Mouse (Mus musculus) midbrain, embryonic 14.5 days (tissue): ENCODE data around the gene Scube1. TPM values are rescaled to one million over a fixed set of nuclear protein-coding genes. Genes with fewer than 3 reads are reported as not detected.
A peak's percentile ranks its signal among the peaks of the same experiment; 100 is the strongest.

Experiments
- ATAC-seq: fragments of 200-750 bp; cut with Nextera tagmentation; 2 replicates; pipeline ENCODE4 v1.8.0; 2017; ENCODE audit warnings: moderate number of reproducible peaks, moderate library complexity; ENCODE audit not compliant: low FRiP score, low TSS enrichment
- DNase-seq: peaks from one replicate; pipeline ENCODE4 v3.0.0-alpha.2; 2015
- H3K27ac ChIP-seq: fragments of 300-500 bp; sonication (generic); replicated peaks from 2 replicates; pipeline ENCODE4 v1.5.1; 2014; ENCODE audit warnings: mild to moderate bottlenecking, low read depth, low read length, moderate library complexity
- H3K27me3 ChIP-seq: fragments of 300-500 bp; sonication (generic); 2 replicates; pipeline ENCODE4 v1.6.1; 2014; ENCODE audit warnings: low read length, control low read depth, mixed read lengths; ENCODE audit not compliant: control insufficient read depth, insufficient read depth
- H3K36me3 ChIP-seq: fragments of 300-500 bp; sonication (generic); 2 replicates; pipeline ENCODE4 v1.6.1; 2014; ENCODE audit warnings: low read length, control low read depth; ENCODE audit not compliant: control insufficient read depth, insufficient read depth
- H3K4me1 ChIP-seq: fragments of 300-500 bp; sonication (generic); 2 replicates; pipeline ENCODE4 v1.6.1; 2014; ENCODE audit warnings: mild to moderate bottlenecking, antibody characterized with exemption, low read length, control low read depth; ENCODE audit not compliant: control insufficient read depth, insufficient read depth
- H3K4me2 ChIP-seq: fragments of 300-500 bp; sonication (generic); 2 replicates; pipeline ENCODE4 v1.6.1; 2014; ENCODE audit warnings: mild to moderate bottlenecking, low read length, moderate library complexity
- H3K4me3 ChIP-seq: fragments of 300-500 bp; sonication (generic); replicated peaks from 2 replicates; pipeline ENCODE4 v1.5.1; 2014; ENCODE audit warnings: low read depth, low read length
- H3K9ac ChIP-seq: fragments of 300-500 bp; sonication (generic); replicated peaks from 2 replicates; pipeline ENCODE4 v1.6.1; 2014; ENCODE audit warnings: mild to moderate bottlenecking, low read length, moderate library complexity
- H3K9me3 ChIP-seq: fragments of 300-500 bp; sonication (generic); 2 replicates; pipeline ENCODE4 v1.6.1; 2016; ENCODE audit warnings: low read length, control low read depth, mixed read lengths; ENCODE audit not compliant: control insufficient read depth
- WGBS: fragments of 180-500 bp; shearing (Covaris S2); extraction: QIAGEN DNeasy Blood & Tissue Kit; methylation state at CpG from one replicate; pipeline ENCODE4 v1.1.7; 2014; 5-methylcytosine and 5-hydroxymethylcytosine counted together
- polyA plus RNA-seq: library from polyadenylated mRNA; unstranded; fragments of >200 nt; fragmentation: Nextera tagmentation; extraction: Ambion mirVana; gene quantifications from 2 replicates; pipeline ENCODE4 v1.2.1, GENCODE M21; 2014

The Scube1 gene
- polyA plus RNA-seq, 1 experiment from 2014 or later = 13.5 TPM

- H3K27ac ChIP-seq = no peak overlapping the region
- no peaks in the 10 kb centered on the region for H3K36me3 ChIP-seq
- DNase-seq (peak; percentile 84), ATAC-seq (no peak)
- no peaks in the 10 kb centered on the region for H3K27me3 ChIP-seq
- WGBS = 26% methylated on average over 9 of the region's 9 CpGs
- no peak overlapping the region for H3K4me2 ChIP-seq
- no peaks in the 10 kb centered on the region for H3K4me1 ChIP-seq
- no peaks in the 10 kb centered on the region for H3K9me3 ChIP-seq
- no peak overlapping the region for H3K4me3 ChIP-seq
- no peak overlapping the region for H3K9ac ChIP-seq
Measured at GRCm38 (mm10) chr15:83756742-83757141, 31.9 kb upstream of the Scube1 start.

GRCm38 (mm10) chr15:83749436-83749835 is 24.6 kb upstream of the Scube1 start:
- Histone ChIP-seq H3K27me3 (no peaks in the 10 kb centered on the region), H3K4me3 (no peak overlapping the region), H3K9me3 (no peaks in the 10 kb centered on the region), H3K9ac (no peak overlapping the region), H3K4me2 (no peak overlapping the region), H3K36me3 (no peaks in the 10 kb centered on the region), H3K27ac (no peak overlapping the region), H3K4me1 (no peaks in the 10 kb centered on the region)
- WGBS = 51% methylated on average over 9 of the region's 9 CpGs
- DNase-seq = no peak
- ATAC-seq = no peak

- no peak for ATAC-seq
- H3K4me1 ChIP-seq = no peaks in the 10 kb centered on the region
- WGBS = 80% methylated on average over 6 of the region's 6 CpGs
Measured at GRCm38 (mm10) chr15:83748986-83749385, 24.2 kb upstream of the Scube1 start.

GRCm38 (mm10) chr15:83746311-83746710 is 21.5 kb upstream of the Scube1 start:
- Histone ChIP-seq H3K27me3 (no peaks in the 10 kb centered on the region), H3K4me1 (peaks cover under 1% of the 10 kb centered on the region; the same call in 1 of the 2 replicates), H3K9ac (no peak overlapping the region), H3K9me3 (no peaks in the 10 kb centered on the region), H3K4me2 (no peak overlapping the region), H3K36me3 (no peaks in the 10 kb centered on the region), H3K27ac (no peak overlapping the region), H3K4me3 (no peak overlapping the region)
- WGBS = 75% methylated on average over 16 of the region's 16 CpGs
- DNase-seq (no peak), ATAC-seq (no peak)

More at GRCm38 (mm10) chr15:83748986-83749385, 24.2 kb upstream of the Scube1 start:
- H3K27me3 ChIP-seq = no peaks in the 10 kb centered on the region
- no peaks in the 10 kb centered on the region for H3K36me3 ChIP-seq
- no peak overlapping the region for H3K9ac ChIP-seq
- DNase-seq = no peak
- H3K4me3 ChIP-seq = no peak overlapping the region
- H3K9me3 ChIP-seq = no peaks in the 10 kb centered on the region
- H3K27ac ChIP-seq = no peak overlapping the region
- H3K4me2 ChIP-seq = no peak overlapping the region

- peaks cover 4% of the 10 kb centered on the region; the same call in 1 of the 2 replicates for H3K4me1 ChIP-seq
- no peak overlapping the region for H3K4me3 ChIP-seq
- H3K27ac ChIP-seq = no peak overlapping the region
- no peaks in the 10 kb centered on the region for H3K27me3 ChIP-seq
- DNase-seq (no peak), ATAC-seq (no peak)
- WGBS = 96% methylated on average over 1 of the region's 1 CpGs
- no peak overlapping the region for H3K9ac ChIP-seq
- H3K4me2 ChIP-seq = no peak overlapping the region
- no peaks in the 10 kb centered on the region for H3K9me3 ChIP-seq
- no peaks in the 10 kb centered on the region for H3K36me3 ChIP-seq
Measured at GRCm38 (mm10) chr15:83742018-83742417, 17.2 kb upstream of the Scube1 start.

- no peak overlapping the region for H3K4me3 ChIP-seq
- ATAC-seq (no peak), DNase-seq (peak; percentile 55)
- H3K4me2 ChIP-seq = no peak overlapping the region
- H3K9me3 ChIP-seq = no peaks in the 10 kb centered on the region
- H3K27me3 ChIP-seq = no peaks in the 10 kb centered on the region
- no peak overlapping the region for H3K9ac ChIP-seq
- no peak overlapping the region for H3K27ac ChIP-seq
- 23% methylated on average over 21 of the region's 21 CpGs for WGBS
- peaks cover 4% of the 10 kb centered on the region; the same call in 1 of the 2 replicates for H3K4me1 ChIP-seq
- no peaks in the 10 kb centered on the region for H3K36me3 ChIP-seq
Measured at GRCm38 (mm10) chr15:83740676-83741422, 16.0 kb upstream of the Scube1 start.

- no peak overlapping the region; the same call in 1 of the 2 replicates for H3K9ac ChIP-seq
- H3K4me1 ChIP-seq = peaks cover 15% of the 10 kb centered on the region
- no peak overlapping the region for H3K4me3 ChIP-seq
- DNase-seq = peak; percentile 78
- no peak for ATAC-seq
- no peak overlapping the region for H3K4me2 ChIP-seq
- H3K27ac ChIP-seq = no peak overlapping the region
- no peaks in the 10 kb centered on the region for H3K36me3 ChIP-seq
- 8% methylated on average over 3 of the region's 3 CpGs for WGBS
- no peaks in the 10 kb centered on the region for H3K9me3 ChIP-seq
- no peaks in the 10 kb centered on the region for H3K27me3 ChIP-seq
Measured at GRCm38 (mm10) chr15:83727626-83728025, 2.8 kb upstream of the Scube1 start.

- ATAC-seq = no peak
- no peaks in the 10 kb centered on the region for H3K9me3 ChIP-seq
- no peak overlapping the region for H3K4me3 ChIP-seq
- no peaks in the 10 kb centered on the region for H3K27me3 ChIP-seq
- no peak for DNase-seq
- H3K27ac ChIP-seq = no peak overlapping the region
- H3K4me1 ChIP-seq = peaks cover 15% of the 10 kb centered on the region
- H3K36me3 ChIP-seq = no peaks in the 10 kb centered on the region
- 81% methylated on average over 5 of the region's 5 CpGs for WGBS
- no peak overlapping the region for H3K9ac ChIP-seq
- H3K4me2 ChIP-seq = no peak overlapping the region
Measured at GRCm38 (mm10) chr15:83726741-83727140, 1.9 kb upstream of the Scube1 start.
